Mouse (Mus musculus) cerebellum, adult 2 months (tissue): Measurements from ENCODE around the gene Nhlrc2.

Experiments
- CTCF ChIP-seq: fragments of 200-500 bp; IDR thresholded peaks from 2 replicates; pipeline ENCODE4 v1.5.1; 2011; ENCODE audit warnings: low read depth, mild to moderate bottlenecking, control low read depth, low read length, moderate library complexity, borderline replicate concordance; ENCODE audit not compliant: insufficient read depth
- POLR2A ChIP-seq: fragments of 200-500 bp; IDR thresholded peaks from 2 replicates; pipeline ENCODE4 v1.6.1; 2011; ENCODE audit warnings: low read length, control low read depth, borderline replicate concordance; ENCODE audit not compliant: insufficient read depth

DNA sequence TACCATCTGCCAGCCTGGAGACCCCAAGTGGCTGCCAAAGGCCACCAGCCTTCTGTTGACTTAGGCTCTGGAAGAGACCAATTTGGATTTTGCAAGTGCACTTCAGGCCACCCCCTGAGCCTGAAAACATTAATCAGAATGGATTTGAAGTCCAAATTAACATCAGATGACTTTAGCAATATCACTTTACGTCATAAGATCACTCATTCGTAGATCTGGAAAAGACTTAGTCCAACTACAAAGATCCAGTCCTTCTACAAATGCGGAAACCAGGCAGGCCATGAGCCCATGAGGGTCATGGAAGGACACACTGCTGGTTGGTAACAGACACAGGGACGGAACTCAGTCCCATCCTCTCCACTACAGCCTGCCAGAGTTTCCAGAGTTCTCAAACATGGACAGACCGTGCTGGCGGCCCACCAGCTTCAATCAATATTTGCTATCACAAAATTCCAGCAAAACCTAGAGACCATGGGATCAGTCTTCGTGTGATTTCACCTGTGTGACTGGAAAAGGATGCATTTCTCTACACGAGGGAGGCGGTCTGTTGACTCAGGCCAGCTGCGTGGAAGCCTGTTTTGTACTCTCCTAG, 79.9 kb downstream of the Nhlrc2 start:
- TF ChIP-seq CTCF = no peak
- TF ChIP-seq POLR2A = no peak
